9 mouse cellular contexts compared by ENCODE assay signal in genomic region chr13:59656316-59656832, GRCm38 (mm10). TPM values are rescaled to one million over a fixed set of nuclear protein-coding genes. Genes with fewer than 3 reads are reported as not detected.
DNase-seq lines count a peak whose midpoint lies in the region; ATAC-seq lines count a peak whose summit lies in the region.
"Had no signal": no experiment of that assay in that cellular context is flagged by ENCODE, and none has a peak within 500 bp of the region (broad histone marks: within the 10 kb centered on the region; RNA-seq: fewer than 3 reads in every experiment).

No protein-coding gene starts in this region.

- H3K4me3 ChIP-seq in forebrain, embryonic 10.5 days = no peak overlapping the region
- no peak overlapping the region for H3K4me3 ChIP-seq in lung, embryonic 16.5 days (ENCODE audit: low read length)
- H3K4me3 ChIP-seq: erythroblast, embryonic 14.5 days had no signal

- no peak overlapping the region for H3K9ac ChIP-seq in lung, embryonic 16.5 days (ENCODE audit: low read length)

- no peaks in the 10 kb centered on the region for H3K9me3 ChIP-seq in forebrain, embryonic 10.5 days
- H3K9me3 ChIP-seq in lung, embryonic 16.5 days (ENCODE audit: control insufficient read depth, low read length) = no peaks in the 10 kb centered on the region

- no peaks in the 10 kb centered on the region for H3K27me3 ChIP-seq in forebrain, embryonic 10.5 days (ENCODE audit: poor library complexity, severe bottlenecking)
- H3K27me3 ChIP-seq in lung, embryonic 16.5 days (ENCODE audit: control insufficient read depth, insufficient read depth, low read depth, low read length) = no peaks in the 10 kb centered on the region
- H3K27me3 ChIP-seq in splenic B cell, adult 2 months (ENCODE audit: control insufficient read depth, insufficient read depth, low read length, poor library complexity, severe bottlenecking) = no peaks in the 10 kb centered on the region

- 82% methylated on average over 10 of the region's 10 CpGs for WGBS in forebrain, embryonic 10.5 days
- 55% methylated on average over 10 of the region's 10 CpGs for WGBS in lung, embryonic 16.5 days

- peaks cover 95% of the 10 kb centered on the region for H3K36me3 ChIP-seq in forebrain, embryonic 10.5 days (replicated peaks)
- H3K36me3 ChIP-seq in lung, embryonic 16.5 days (ENCODE audit: control insufficient read depth, insufficient read depth, low read length) = no peaks in the 10 kb centered on the region
- no peaks in the 10 kb centered on the region for H3K36me3 ChIP-seq in splenic B cell, adult 2 months (ENCODE audit: control insufficient read depth, insufficient read depth, low read length, poor library complexity, severe bottlenecking)

- peaks cover 36% of the 10 kb centered on the region for H3K4me1 ChIP-seq in forebrain, embryonic 10.5 days
- no peaks in the 10 kb centered on the region for H3K4me1 ChIP-seq in lung, embryonic 16.5 days (replicated peaks; ENCODE audit: control insufficient read depth, insufficient read depth, low read length)

- H3K27ac ChIP-seq in forebrain, embryonic 10.5 days = peak overlapping the region; percentile 81
- H3K27ac ChIP-seq in lung, embryonic 16.5 days (ENCODE audit: low read length) = peak overlapping the region; percentile 36

- H3K4me2 ChIP-seq in lung, embryonic 16.5 days (ENCODE audit: low read depth, low read length) = no peak overlapping the region

- peak; percentile 29 for DNase-seq in spleen, adult 12 weeks (ENCODE audit: low spot score)
- DNase-seq in spleen, postnatal 14 days (ENCODE audit: low spot score in 2 of 2) = no peak
- DNase-seq in forebrain, embryonic 10.5 days (ENCODE audit: extremely low spot score, low spot score) = no peak
- peak; percentile 83 for DNase-seq in splenic B cell, adult 2 months (ENCODE audit: low read depth, low spot score)
- DNase-seq in retina, embryonic 14.5 days (ENCODE audit: low spot score) = no peak
- no peak for DNase-seq in layer of hippocampus, postnatal 14 days (ENCODE audit: low spot score in 2 of 2)
- no peak for DNase-seq in MN1 (ENCODE audit: low spot score)

- ATAC-seq in lung, embryonic 16.5 days (ENCODE audit: low read depth) = peak; percentile 41; the same call in 1 of the 2 replicates

RNA-seq across cellular contexts. Expression of gene Golm1, which starts 19.2 kb away (rescaled TPM):
- 142 and 154 TPM in 2 replicates for polyA plus RNA-seq in forebrain, embryonic 10.5 days (2016; fragmentation: Nextera tagmentation; extraction: Ambion mirVana)
- 34.5 and 36.9 TPM in 2 replicates for polyA plus RNA-seq in lung, embryonic 16.5 days (2015; fragmentation: Nextera tagmentation; extraction: Ambion mirVana)
- total RNA-seq in layer of hippocampus, postnatal 14 days (2021) = 10 to 100 TPM; 57.0 to 59.4 TPM

RNA-seq across cellular contexts. Expression of gene 4921517D22Rik, which starts 37.5 kb away (rescaled TPM):
- polyA plus RNA-seq in forebrain, embryonic 10.5 days (2016; fragmentation: Nextera tagmentation; extraction: Ambion mirVana) = not detected in 2 replicates
- not detected in 2 replicates for polyA plus RNA-seq in lung, embryonic 16.5 days (2015; fragmentation: Nextera tagmentation; extraction: Ambion mirVana)
- total RNA-seq in layer of hippocampus, postnatal 14 days (2021) = not detected
- polyA plus RNA-seq: erythroblast, embryonic 14.5 days had no signal

RNA-seq across cellular contexts. Expression of gene Spata31d1a, which starts 53.8 kb away (rescaled TPM):
- polyA plus RNA-seq in forebrain, embryonic 10.5 days (2016; fragmentation: Nextera tagmentation; extraction: Ambion mirVana) = 0.04 and 0.05 TPM in 2 replicates
- polyA plus RNA-seq in lung, embryonic 16.5 days (2015; fragmentation: Nextera tagmentation; extraction: Ambion mirVana) = not detected in 2 replicates
- under 1 TPM; 0.12 to 0.26 TPM for total RNA-seq in layer of hippocampus, postnatal 14 days (2021)
- polyA plus RNA-seq: erythroblast, embryonic 14.5 days had no signal

RNA-seq across cellular contexts. Expression of gene Spata31d1b, which starts 55.7 kb away (rescaled TPM):
- 0.04 TPM in 1 of 2 replicates, not detected in the other for polyA plus RNA-seq in forebrain, embryonic 10.5 days (2016; fragmentation: Nextera tagmentation; extraction: Ambion mirVana)
- not detected in 2 replicates for polyA plus RNA-seq in lung, embryonic 16.5 days (2015; fragmentation: Nextera tagmentation; extraction: Ambion mirVana)
- total RNA-seq in layer of hippocampus, postnatal 14 days (2021) = under 1 TPM in 1 of 2 experiments, not detected in 1; 0.18 TPM
- polyA plus RNA-seq: erythroblast, embryonic 14.5 days had no signal

Comparison
In these comparisons a context has a peak if more than half of its experiments do, and no peak if none do; other contexts are left out.
1. DNase-seq: peak in spleen, adult 12 weeks (single experiment) and splenic B cell, adult 2 months (single experiment); none in spleen, postnatal 14 days (0 of 2), forebrain, embryonic 10.5 days (single experiment), retina, embryonic 14.5 days (single experiment), layer of hippocampus, postnatal 14 days (0 of 2) and MN1 (single experiment).